Mouse (Mus musculus): ENCODE data around the gene Sipa1l3. TPM values are rescaled to one million over a fixed set of nuclear protein-coding genes. Genes with fewer than 3 reads are reported as not detected.

Sipa1l3 gene
- polyA plus RNA-seq, 1 experiment from 2014 or later = 17.6 TPM

DNA sequence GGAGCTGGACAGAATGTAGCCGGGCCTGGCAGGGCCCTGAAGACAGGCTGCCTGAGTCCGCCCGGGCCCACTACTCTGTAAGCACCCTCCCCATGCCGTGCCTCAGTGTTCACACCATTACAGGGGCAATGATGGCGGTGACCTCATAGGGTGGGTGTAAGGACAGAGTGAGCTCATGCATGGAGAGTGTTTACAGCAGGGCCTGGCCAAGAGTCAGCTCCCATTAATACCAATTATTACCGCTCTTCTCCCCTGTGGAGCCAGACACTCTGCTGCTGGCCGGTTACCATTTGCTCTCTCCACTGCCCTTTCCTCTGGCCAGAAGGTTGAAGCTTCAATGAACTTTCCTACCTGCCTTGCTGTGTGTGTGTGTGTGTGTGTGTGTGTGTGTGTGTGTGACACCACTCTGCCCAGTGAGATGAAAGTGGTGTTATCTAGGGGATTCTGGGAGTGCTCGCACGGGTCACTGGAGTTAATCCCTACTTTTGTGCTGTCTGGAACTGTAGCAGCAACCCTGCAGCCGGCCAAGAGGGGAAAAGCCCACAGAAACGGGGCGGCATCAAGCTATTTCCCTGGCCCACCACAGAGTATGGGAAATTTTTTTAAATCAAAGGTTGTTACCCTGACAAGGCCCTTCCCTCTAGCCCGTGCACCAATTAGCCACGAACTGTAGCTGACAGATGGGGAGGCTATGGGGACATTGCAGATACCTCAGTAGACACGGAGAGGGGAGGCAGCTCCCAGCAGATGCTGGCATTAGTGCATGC, 86.1 kb downstream of the Sipa1l3 start:
- Histone ChIP-seq H3K9ac (replicated peaks; ENCODE audit: low read length) (0 out of 2 replicates have a peak overlapping the region, but pooled peaks have one; percentile 12), H3K4me1 (ENCODE audit: control insufficient read depth, insufficient read depth, low read length) (peaks cover 28% of the 10 kb centered on the region), H3K4me3 (replicated peaks; ENCODE audit: low read depth, low read length) (no peak overlapping the region), H3K4me2 (ENCODE audit: low read length) (no peak overlapping the region), H3K36me3 (ENCODE audit: control insufficient read depth, insufficient read depth, low read length) (no peaks in the 10 kb centered on the region), H3K9me3 (ENCODE audit: control insufficient read depth, low read length) (no peaks in the 10 kb centered on the region), H3K27ac (replicated peaks; ENCODE audit: low read depth, low read length) (peak overlapping the region; percentile 37; the same call in 1 of the 2 replicates), H3K27me3 (ENCODE audit: control insufficient read depth, insufficient read depth, low read length) (no peaks in the 10 kb centered on the region)
- ATAC-seq (ENCODE audit: low FRiP score, low TSS enrichment) (peak; percentile 21; the same call in 1 of the 2 replicates), DNase-seq (peak; percentile 34)
- 12% methylated on average over 15 of the region's 15 CpGs for WGBS

DNA sequence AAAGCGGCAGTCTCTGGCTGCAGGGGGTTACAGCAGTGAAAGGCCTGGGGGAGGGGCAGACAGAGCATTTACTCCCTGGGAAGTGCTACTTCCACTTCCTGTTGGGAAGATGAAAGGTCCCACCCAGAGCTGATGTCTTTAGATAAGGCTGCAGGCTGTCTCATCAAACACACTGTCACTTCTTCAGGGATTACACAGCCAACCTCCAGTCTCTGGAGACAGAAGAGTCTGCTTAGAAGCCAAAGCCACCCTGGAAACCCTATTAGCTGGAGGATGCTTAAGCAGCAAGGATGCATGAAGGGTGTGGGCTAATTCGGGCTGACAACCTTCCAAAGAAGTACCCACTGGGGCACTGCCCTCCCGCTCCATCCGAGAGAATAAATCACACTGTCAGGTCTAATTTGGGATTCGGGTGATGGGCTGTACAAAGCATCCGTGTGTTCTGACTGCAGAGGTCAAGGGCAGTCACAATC, 87.7 kb downstream of the Sipa1l3 start:
- peak; percentile 71 for DNase-seq
- no peak overlapping the region; the same call in 1 of the 2 replicates for H3K9ac ChIP-seq (replicated peaks; ENCODE audit: low read length)
- 3% methylated on average over 6 of the region's 6 CpGs for WGBS

DNA sequence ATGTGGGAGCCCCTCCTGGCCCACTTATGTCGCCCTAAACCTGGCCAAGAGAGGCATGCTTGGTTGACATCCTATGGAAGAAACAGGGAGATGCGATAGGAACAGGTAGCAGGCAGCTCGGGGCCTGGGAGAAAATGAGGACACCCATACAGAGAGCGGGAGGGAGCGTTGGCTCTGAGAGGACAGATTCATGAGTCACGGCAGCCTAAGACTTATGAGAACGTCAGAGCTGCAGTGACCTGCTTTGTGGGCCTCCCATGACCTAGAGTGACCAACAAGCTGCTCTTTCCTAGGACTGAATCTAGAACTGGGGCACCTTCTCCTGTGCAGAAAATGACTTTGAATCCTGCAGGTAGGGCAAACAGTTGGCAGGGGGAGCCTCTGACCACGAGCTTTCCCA, 92.4 kb downstream of the Sipa1l3 start:
- Histone ChIP-seq H3K9ac (replicated peaks; ENCODE audit: low read length) (no peak overlapping the region), H3K27me3 (ENCODE audit: control insufficient read depth, insufficient read depth, low read length) (no peaks in the 10 kb centered on the region), H3K4me2 (ENCODE audit: low read length) (no peak overlapping the region), H3K9me3 (ENCODE audit: control insufficient read depth, low read length) (no peaks in the 10 kb centered on the region), H3K4me1 (ENCODE audit: control insufficient read depth, insufficient read depth, low read length) (peaks cover 12% of the 10 kb centered on the region), H3K36me3 (ENCODE audit: control insufficient read depth, insufficient read depth, low read length) (no peaks in the 10 kb centered on the region), H3K4me3 (replicated peaks; ENCODE audit: low read depth, low read length) (no peak overlapping the region), H3K27ac (replicated peaks; ENCODE audit: low read depth, low read length) (no peak overlapping the region)
- 90% methylated on average over 8 of the region's 8 CpGs for WGBS
- no peak for ATAC-seq (ENCODE audit: low FRiP score, low TSS enrichment)
- DNase-seq = no peak

More for the DNA sequence above, 87.7 kb downstream of the Sipa1l3 start:
- H3K27me3 ChIP-seq (ENCODE audit: control insufficient read depth, insufficient read depth, low read length) = no peaks in the 10 kb centered on the region
- ATAC-seq (ENCODE audit: low FRiP score, low TSS enrichment) = peak; percentile 64; the same call in 1 of the 2 replicates
- no peak overlapping the region for H3K4me3 ChIP-seq (replicated peaks; ENCODE audit: low read depth, low read length)
- H3K27ac ChIP-seq (replicated peaks; ENCODE audit: low read depth, low read length) = peak overlapping the region; percentile 63
- peaks cover 28% of the 10 kb centered on the region for H3K4me1 ChIP-seq (ENCODE audit: control insufficient read depth, insufficient read depth, low read length)
- no peaks in the 10 kb centered on the region for H3K36me3 ChIP-seq (ENCODE audit: control insufficient read depth, insufficient read depth, low read length)
- H3K9me3 ChIP-seq (ENCODE audit: control insufficient read depth, low read length) = no peaks in the 10 kb centered on the region
- H3K4me2 ChIP-seq (ENCODE audit: low read length) = 0 out of 2 replicates have a peak overlapping the region, but pooled peaks have one; percentile 7

DNA sequence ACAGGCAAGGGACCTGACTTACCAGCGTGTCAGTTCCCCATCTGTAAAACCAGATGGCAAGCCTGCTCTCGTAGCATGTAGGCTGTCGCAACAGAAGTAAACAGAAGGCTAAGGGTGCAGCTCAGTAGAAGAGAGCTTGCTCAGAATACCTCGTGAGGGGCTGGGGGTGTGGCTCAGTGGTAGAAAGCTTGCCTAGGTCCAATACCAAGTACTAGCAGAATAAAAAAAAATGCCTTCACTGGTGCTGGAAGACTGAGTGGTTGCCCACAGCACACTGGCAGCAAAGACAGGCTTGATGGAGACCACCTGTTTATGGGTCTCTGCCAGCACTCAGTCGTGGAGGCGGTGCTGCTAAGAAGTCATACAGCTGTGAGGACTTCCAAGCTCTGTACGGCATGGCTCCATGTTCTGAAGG, 93.0 kb downstream of the Sipa1l3 start:
- no peak for ATAC-seq (ENCODE audit: low FRiP score, low TSS enrichment)
- no peaks in the 10 kb centered on the region for H3K36me3 ChIP-seq (ENCODE audit: control insufficient read depth, insufficient read depth, low read length)
- H3K4me2 ChIP-seq (ENCODE audit: low read length) = no peak overlapping the region
- no peaks in the 10 kb centered on the region for H3K27me3 ChIP-seq (ENCODE audit: control insufficient read depth, insufficient read depth, low read length)
- H3K9me3 ChIP-seq (ENCODE audit: control insufficient read depth, low read length) = no peaks in the 10 kb centered on the region
- DNase-seq = no peak
- H3K9ac ChIP-seq (replicated peaks; ENCODE audit: low read length) = no peak overlapping the region
- no peak overlapping the region for H3K27ac ChIP-seq (replicated peaks; ENCODE audit: low read depth, low read length)
- H3K4me3 ChIP-seq (replicated peaks; ENCODE audit: low read depth, low read length) = no peak overlapping the region
- peaks cover 6% of the 10 kb centered on the region; the same call in 1 of the 2 replicates for H3K4me1 ChIP-seq (ENCODE audit: control insufficient read depth, insufficient read depth, low read length)
- 86% methylated on average over 7 of the region's 7 CpGs for WGBS

DNA sequence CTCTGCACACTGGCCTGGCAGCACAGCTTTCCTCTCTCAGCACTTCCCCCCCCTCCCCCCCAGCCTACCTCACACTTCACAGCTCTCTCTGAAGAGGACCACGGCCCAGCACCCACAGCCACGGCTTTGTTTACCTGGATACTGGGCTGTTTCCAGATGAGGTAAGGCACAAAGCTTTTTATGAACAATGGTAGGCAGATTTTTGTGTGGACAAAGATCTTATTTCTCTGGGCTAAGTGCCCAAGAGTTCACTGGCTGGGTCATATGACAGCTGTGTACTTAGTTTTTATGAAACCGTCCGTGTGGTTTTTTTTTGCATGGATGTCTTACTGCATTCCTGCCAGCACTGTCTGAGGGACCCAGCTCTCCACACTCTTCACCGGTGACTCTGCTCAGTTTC, 93.8 kb downstream of the Sipa1l3 start:
- no peak for DNase-seq
- H3K9me3 ChIP-seq (ENCODE audit: control insufficient read depth, low read length) = no peaks in the 10 kb centered on the region
- WGBS = 64% methylated on average over 5 of the region's 5 CpGs
- H3K4me3 ChIP-seq (replicated peaks; ENCODE audit: low read depth, low read length) = no peak overlapping the region
- no peak overlapping the region for H3K27ac ChIP-seq (replicated peaks; ENCODE audit: low read depth, low read length)
- H3K36me3 ChIP-seq (ENCODE audit: control insufficient read depth, insufficient read depth, low read length) = no peaks in the 10 kb centered on the region
- H3K27me3 ChIP-seq (ENCODE audit: control insufficient read depth, insufficient read depth, low read length) = no peaks in the 10 kb centered on the region
- no peak overlapping the region for H3K4me2 ChIP-seq (ENCODE audit: low read length)
- peaks cover 4% of the 10 kb centered on the region; the same call in 1 of the 2 replicates for H3K4me1 ChIP-seq (ENCODE audit: control insufficient read depth, insufficient read depth, low read length)
- H3K9ac ChIP-seq (replicated peaks; ENCODE audit: low read length) = no peak overlapping the region
- ATAC-seq (ENCODE audit: low FRiP score, low TSS enrichment) = no peak

DNA sequence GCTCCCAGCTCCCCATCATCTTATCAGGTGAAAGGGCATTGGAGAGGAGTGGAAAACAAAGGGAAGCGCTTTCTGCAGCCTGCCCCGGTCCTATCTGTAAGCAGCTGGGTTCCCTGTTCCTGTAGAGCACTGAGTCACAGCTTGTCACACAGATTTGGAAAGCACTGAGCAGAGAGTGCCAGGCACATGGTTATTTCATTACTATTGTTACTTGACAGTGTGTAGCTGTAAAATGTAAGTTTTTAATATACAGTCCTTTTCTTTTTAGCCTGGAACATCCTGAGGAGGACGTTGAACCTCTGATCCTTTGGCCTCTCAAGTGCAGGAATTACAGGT, 96.6 kb downstream of the Sipa1l3 start:
- ATAC-seq (ENCODE audit: low FRiP score, low TSS enrichment) (no peak), DNase-seq (no peak)
- no peak overlapping the region for H3K9ac ChIP-seq (replicated peaks; ENCODE audit: low read length)
- H3K27me3 ChIP-seq (ENCODE audit: control insufficient read depth, insufficient read depth, low read length) = no peaks in the 10 kb centered on the region
- no peak overlapping the region for H3K4me3 ChIP-seq (replicated peaks; ENCODE audit: low read depth, low read length)
- no peaks in the 10 kb centered on the region for H3K36me3 ChIP-seq (ENCODE audit: control insufficient read depth, insufficient read depth, low read length)
- no peak overlapping the region for H3K4me2 ChIP-seq (ENCODE audit: low read length)
- 25% methylated on average over 3 of the region's 3 CpGs for WGBS
- H3K9me3 ChIP-seq (ENCODE audit: control insufficient read depth, low read length) = no peaks in the 10 kb centered on the region
- H3K4me1 ChIP-seq (ENCODE audit: control insufficient read depth, insufficient read depth, low read length) = peaks cover 14% of the 10 kb centered on the region
- H3K27ac ChIP-seq (replicated peaks; ENCODE audit: low read depth, low read length) = peak overlapping the region; percentile 57

DNA sequence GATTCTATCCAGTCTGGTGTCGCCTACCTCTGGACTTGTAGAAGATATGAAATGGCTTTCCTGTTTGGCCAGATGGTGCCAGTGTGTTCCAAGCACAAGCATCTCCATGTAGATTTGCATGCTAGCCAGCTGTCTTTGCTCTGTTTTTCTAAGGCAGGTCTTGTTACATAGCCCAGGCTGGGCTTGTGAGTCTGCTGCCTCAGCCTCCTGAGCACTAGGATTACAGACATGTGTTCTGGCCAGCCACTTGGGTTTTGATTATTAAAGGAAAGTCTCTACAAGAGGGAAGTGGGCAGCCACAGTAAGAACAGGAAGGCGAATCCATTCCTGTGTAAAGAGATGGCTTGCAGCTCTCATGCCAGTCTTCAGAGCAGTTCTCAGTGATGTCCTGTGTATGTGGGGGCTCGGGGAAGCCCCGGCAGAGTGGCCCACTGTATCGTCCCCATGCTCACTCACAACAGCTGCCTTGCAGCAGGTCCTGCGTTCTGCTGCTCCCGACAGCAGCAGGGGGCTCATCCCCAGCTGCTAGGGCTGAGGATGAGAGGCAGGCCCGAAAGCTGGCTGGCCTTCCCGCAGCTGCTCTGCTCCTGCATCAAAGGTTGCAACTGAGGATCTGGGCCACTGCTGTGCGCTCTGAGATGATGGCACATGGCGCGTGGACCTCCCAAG, 97.1 kb downstream of the Sipa1l3 start:
- H3K9ac ChIP-seq (replicated peaks; ENCODE audit: low read length) = no peak overlapping the region
- no peak overlapping the region for H3K4me2 ChIP-seq (ENCODE audit: low read length)
- DNase-seq = peak; percentile 35
- 20% methylated on average over 12 of the region's 12 CpGs for WGBS
- H3K9me3 ChIP-seq (ENCODE audit: control insufficient read depth, low read length) = no peaks in the 10 kb centered on the region
- peaks cover 14% of the 10 kb centered on the region for H3K4me1 ChIP-seq (ENCODE audit: control insufficient read depth, insufficient read depth, low read length)
- H3K27ac ChIP-seq (replicated peaks; ENCODE audit: low read depth, low read length) = peak overlapping the region; percentile 57
- H3K27me3 ChIP-seq (ENCODE audit: control insufficient read depth, insufficient read depth, low read length) = no peaks in the 10 kb centered on the region
- no peak overlapping the region for H3K4me3 ChIP-seq (replicated peaks; ENCODE audit: low read depth, low read length)
- ATAC-seq (ENCODE audit: low FRiP score, low TSS enrichment) = no peak; the same call in 1 of the 2 replicates
- H3K36me3 ChIP-seq (ENCODE audit: control insufficient read depth, insufficient read depth, low read length) = no peaks in the 10 kb centered on the region

DNA sequence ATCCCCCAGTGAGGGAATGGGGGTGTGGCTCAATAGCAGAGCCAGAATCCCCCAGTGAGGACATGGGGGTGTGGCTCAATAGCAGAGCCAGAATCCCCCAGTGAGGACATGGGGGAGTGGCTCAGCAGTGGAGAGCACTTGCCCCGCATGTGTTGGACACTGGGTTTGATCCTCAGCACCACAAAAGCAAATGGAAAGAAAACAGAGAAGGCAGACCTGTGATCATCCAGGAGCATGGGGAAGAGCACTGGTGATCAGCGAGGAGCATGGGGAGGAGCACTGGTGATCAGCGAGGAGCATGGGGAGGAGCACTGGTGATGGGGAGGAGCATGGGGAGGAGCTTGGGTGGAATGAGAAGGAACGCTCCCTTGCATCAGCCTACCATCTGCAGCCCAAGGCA, 98.6 kb downstream of the Sipa1l3 start:
- Histone ChIP-seq H3K36me3 (ENCODE audit: control insufficient read depth, insufficient read depth, low read length) (no peaks in the 10 kb centered on the region), H3K4me2 (ENCODE audit: low read length) (no peak overlapping the region), H3K9me3 (ENCODE audit: control insufficient read depth, low read length) (no peaks in the 10 kb centered on the region), H3K4me1 (ENCODE audit: control insufficient read depth, insufficient read depth, low read length) (peaks cover 14% of the 10 kb centered on the region), H3K27ac (replicated peaks; ENCODE audit: low read depth, low read length) (no peak overlapping the region), H3K9ac (replicated peaks; ENCODE audit: low read length) (no peak overlapping the region), H3K27me3 (ENCODE audit: control insufficient read depth, insufficient read depth, low read length) (no peaks in the 10 kb centered on the region), H3K4me3 (replicated peaks; ENCODE audit: low read depth, low read length) (no peak overlapping the region)
- ATAC-seq (ENCODE audit: low FRiP score, low TSS enrichment) (no peak), DNase-seq (no peak)
- WGBS = 49% methylated on average over 4 of the region's 4 CpGs

Measured in midbrain, embryonic 14.5 days (tissue).